Mouse (Mus musculus): Measurements from ENCODE around the gene Fam81b. TPM values are rescaled to one million over a fixed set of nuclear protein-coding genes. Genes with fewer than 3 reads are reported as not detected.

Gene Fam81b
- polyA plus RNA-seq, 3 experiments from 2014 or later = not detected

- no peak for ATAC-seq
Measured at GRCm38 (mm10) chr13:76190273-76190672, 114.6 kb downstream of the Fam81b start.

- ATAC-seq = no peak
Measured at GRCm38 (mm10) chr13:76189190-76189589, 115.7 kb downstream of the Fam81b start.

- ATAC-seq = no peak
Measured at GRCm38 (mm10) chr13:76187651-76188050, 117.2 kb downstream of the Fam81b start.

- no peak for ATAC-seq
Measured at GRCm38 (mm10) chr13:76178700-76179099, 126.2 kb downstream of the Fam81b start.

- ATAC-seq = no peak
Measured at GRCm38 (mm10) chr13:76174297-76174696, 130.6 kb downstream of the Fam81b start.

- no peak for ATAC-seq
Measured at GRCm38 (mm10) chr13:76160587-76160986, 144.3 kb downstream of the Fam81b start.

- ATAC-seq = no peak
Measured at GRCm38 (mm10) chr13:76157508-76157907, 147.4 kb downstream of the Fam81b start.

GRCm38 (mm10) chr13:76157099-76157498 is 147.8 kb downstream of the Fam81b start:
- ATAC-seq = no peak

Other genes with a start within 250 kb of the Fam81b start
- gene Gpr150, start 248.1 kb downstream of the Fam81b start, polyA plus RNA-seq (2017; shearing (Covaris generic)) = not detected
- gene Arsk, start 206.4 kb downstream of the Fam81b start, polyA plus RNA-seq (2017; shearing (Covaris generic)) = 10 to 100 TPM in 1 of 3 experiments, 1 to 10 TPM in 2; 5.2 to 11.0 (median 6.3) TPM
- gene Ttc37, start 206.3 kb downstream of the Fam81b start, polyA plus RNA-seq (2017; shearing (Covaris generic)) = 10 to 100 TPM; 11.8 to 16.4 (median 15.9) TPM
- 10 to 100 TPM in 2 of 3 experiments, 1 to 10 TPM in 1; 4.7 to 32.3 (median 12.1) TPM for gene Mctp1, start 79.5 kb upstream of the Fam81b start, polyA plus RNA-seq (2017; shearing (Covaris generic))